Mouse (Mus musculus): Measurements from ENCODE around the gene Pdgfra. TPM values are rescaled to one million over a fixed set of nuclear protein-coding genes. Genes with fewer than 3 reads are reported as not detected.
A peak's percentile ranks its signal among the peaks of the same experiment; 100 is the strongest.

Gene Pdgfra
- total and polyA plus RNA-seq, 2 experiments from 2014 or later, result 21.9 to 60.2 TPM

DNA sequence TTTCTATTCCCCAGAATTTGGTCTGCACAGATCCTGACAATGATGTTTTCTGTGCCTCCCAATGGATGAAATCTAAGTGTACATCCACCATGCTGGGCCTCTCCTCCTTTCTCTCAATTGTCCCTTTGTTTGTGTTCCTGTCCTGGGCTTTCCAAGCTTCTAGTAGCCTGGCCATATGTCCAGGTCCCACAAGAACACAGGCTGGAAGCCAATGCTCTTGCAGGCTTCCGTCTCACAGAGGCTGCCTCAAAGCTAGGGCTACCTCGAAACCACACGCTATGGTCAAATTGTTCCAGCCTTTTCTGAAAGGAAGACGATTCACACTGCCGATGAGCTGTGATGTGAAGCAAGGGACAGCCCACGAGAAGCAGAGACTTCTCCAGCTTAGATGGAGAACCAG lies 9.5 kb downstream of the Pdgfra start:
- Histone ChIP-seq H3K4me3 (ENCODE audit: low read length) (no peak overlapping the region), H3K4me1 (ENCODE audit: insufficient read depth, low read length) (no peaks in the 10 kb centered on the region), H3K27ac (no peak overlapping the region), H3K36me3 (ENCODE audit: insufficient read depth, low read length) (no peaks in the 10 kb centered on the region), H3K27me3 (ENCODE audit: insufficient read depth, low read length) (no peaks in the 10 kb centered on the region), H3K4me2 (ENCODE audit: low read depth, low read length) (no peak overlapping the region), H3K9ac (replicated peaks; ENCODE audit: low read length) (no peak overlapping the region), H3K9me3 (ENCODE audit: low read length) (no peaks in the 10 kb centered on the region)
- no peak for TF ChIP-seq CTCF (IDR thresholded peaks at IDR 0.05; ENCODE audit: low read depth)
- 77% methylated on average over 6 of the region's 6 CpGs for WGBS
- ATAC-seq, result no peak
- no peak for DNase-seq (ENCODE audit: low spot score)

DNA sequence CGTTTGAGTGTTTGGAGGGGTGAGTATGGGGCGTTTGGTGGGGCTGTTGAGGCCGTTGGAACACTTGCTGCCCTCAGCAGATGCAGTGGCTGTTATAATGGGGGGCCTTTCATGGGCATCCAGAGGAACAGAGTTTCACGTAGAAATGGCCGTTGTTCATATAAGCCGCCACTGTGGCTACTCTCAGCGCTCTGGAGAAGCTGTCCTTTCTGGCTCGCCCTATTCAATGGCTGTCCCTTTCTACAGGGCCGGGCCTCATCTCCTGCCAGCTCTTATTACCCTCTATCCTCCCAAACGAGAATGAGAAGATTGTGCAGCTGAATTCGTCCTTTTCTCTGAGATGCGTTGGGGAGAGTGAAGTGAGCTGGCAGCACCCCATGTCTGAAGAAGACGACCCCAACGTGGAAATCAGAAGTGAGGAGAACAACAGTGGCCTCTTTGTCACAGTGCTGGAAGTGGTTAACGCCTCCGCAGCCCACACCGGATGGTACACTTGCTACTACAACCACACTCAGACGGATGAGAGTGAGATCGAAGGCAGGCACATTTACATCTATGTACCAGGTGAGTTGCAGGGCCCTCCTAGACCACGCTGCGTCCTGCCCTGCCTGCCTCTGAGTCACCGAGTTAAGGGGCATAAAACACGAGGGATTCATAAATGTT lies 11.3 kb downstream of the Pdgfra start:
- Histone ChIP-seq H3K36me3 (ENCODE audit: insufficient read depth, low read length) (no peaks in the 10 kb centered on the region), H3K27ac (no peak overlapping the region), H3K4me1 (ENCODE audit: insufficient read depth, low read length) (no peaks in the 10 kb centered on the region), H3K27me3 (ENCODE audit: insufficient read depth, low read length) (no peaks in the 10 kb centered on the region), H3K4me2 (ENCODE audit: low read depth, low read length) (no peak overlapping the region), H3K9me3 (ENCODE audit: low read length) (no peaks in the 10 kb centered on the region), H3K9ac (replicated peaks; ENCODE audit: low read length) (no peak overlapping the region), H3K4me3 (ENCODE audit: low read length) (no peak overlapping the region)
- no peak for DNase-seq (ENCODE audit: low spot score)
- no peak for TF ChIP-seq CTCF (IDR thresholded peaks at IDR 0.05; ENCODE audit: low read depth)
- ATAC-seq, result peak; percentile 69; the same call in 1 of the 2 replicates
- 74% methylated on average over 23 of the region's 23 CpGs for WGBS

DNA sequence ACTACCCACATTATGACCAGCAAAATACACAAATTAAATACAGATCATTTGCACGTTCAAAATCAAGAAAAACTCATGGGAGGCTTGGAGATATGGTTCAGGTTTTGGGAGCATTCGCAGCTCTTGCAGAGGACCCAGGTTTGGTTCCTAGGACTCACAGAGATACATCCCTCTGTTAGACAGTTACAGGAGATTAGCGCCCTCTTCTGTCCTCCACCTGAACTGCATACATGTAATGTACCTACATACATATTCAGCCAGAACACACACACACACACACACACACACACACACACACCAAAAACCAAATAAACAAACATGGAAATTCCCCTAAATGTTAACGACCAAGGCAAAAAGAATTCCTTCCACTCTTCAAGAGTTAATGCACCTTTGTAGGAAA lies 12.6 kb downstream of the Pdgfra start:
- no peaks in the 10 kb centered on the region for H3K27me3 ChIP-seq (ENCODE audit: insufficient read depth, low read length)
- no peaks in the 10 kb centered on the region for H3K4me1 ChIP-seq (ENCODE audit: insufficient read depth, low read length)
- H3K9ac ChIP-seq (replicated peaks; ENCODE audit: low read length), result no peak overlapping the region
- H3K36me3 ChIP-seq (ENCODE audit: insufficient read depth, low read length), result no peaks in the 10 kb centered on the region
- H3K9me3 ChIP-seq (ENCODE audit: low read length), result no peaks in the 10 kb centered on the region
- no peak for ATAC-seq
- H3K4me3 ChIP-seq (ENCODE audit: low read length), result no peak overlapping the region
- no peak for DNase-seq (ENCODE audit: low spot score)
- no peak overlapping the region for H3K4me2 ChIP-seq (ENCODE audit: low read depth, low read length)
- 83% methylated on average over 4 of the region's 4 CpGs for WGBS
- peak; percentile 39 for TF ChIP-seq CTCF (IDR thresholded peaks at IDR 0.05; ENCODE audit: low read depth)
- H3K27ac ChIP-seq, result no peak overlapping the region

DNA sequence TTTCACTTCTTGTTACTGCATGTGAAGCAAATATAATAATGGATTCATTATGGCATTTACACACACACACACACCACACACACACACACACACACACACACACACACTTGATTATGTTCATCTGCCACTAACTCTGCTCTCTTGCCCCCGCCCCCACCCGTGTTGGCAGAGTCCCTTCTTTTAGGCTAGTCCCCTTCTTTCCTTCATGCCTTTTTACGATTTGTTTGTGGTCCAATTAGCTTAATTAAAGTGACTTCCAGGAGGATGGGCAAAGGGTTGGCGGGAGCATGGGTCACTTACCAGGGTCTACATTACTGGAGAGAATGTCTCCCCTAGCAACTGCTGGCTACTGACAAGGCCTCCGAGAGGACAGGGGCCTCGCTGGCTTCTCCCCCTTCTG lies 17.7 kb downstream of the Pdgfra start:
- Histone ChIP-seq H3K27me3 (ENCODE audit: insufficient read depth, low read length) (no peaks in the 10 kb centered on the region), H3K9ac (replicated peaks; ENCODE audit: low read length) (no peak overlapping the region), H3K4me2 (ENCODE audit: low read depth, low read length) (no peak overlapping the region), H3K4me3 (ENCODE audit: low read length) (no peak overlapping the region), H3K9me3 (ENCODE audit: low read length) (no peaks in the 10 kb centered on the region), H3K27ac (no peak overlapping the region), H3K36me3 (ENCODE audit: insufficient read depth, low read length) (no peaks in the 10 kb centered on the region), H3K4me1 (ENCODE audit: insufficient read depth, low read length) (no peaks in the 10 kb centered on the region)
- WGBS, result 35% methylated on average over 6 of the region's 6 CpGs
- TF ChIP-seq CTCF (IDR thresholded peaks at IDR 0.05; ENCODE audit: low read depth), result no peak
- no peak for DNase-seq (ENCODE audit: low spot score)
- no peak for ATAC-seq

DNA sequence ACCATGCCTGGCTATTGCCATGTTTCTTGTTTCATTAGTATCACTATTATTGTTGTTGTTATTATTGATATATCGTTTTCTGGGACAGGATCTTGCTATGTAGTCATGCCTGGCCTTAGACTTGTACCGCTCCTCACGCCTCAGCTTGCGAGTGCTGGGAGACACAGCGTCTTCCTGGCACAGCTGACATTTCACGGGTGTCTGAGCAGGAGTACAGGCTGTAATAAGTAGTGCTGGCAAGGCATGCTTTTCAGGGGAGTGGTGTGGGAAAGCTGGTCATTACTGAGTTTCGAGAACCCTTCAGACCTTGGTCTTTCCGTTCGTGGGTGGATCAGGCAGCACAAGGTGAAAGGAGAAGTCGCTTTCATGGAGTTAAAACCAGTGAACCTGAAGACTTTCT lies 19.8 kb downstream of the Pdgfra start:
- no peak for TF ChIP-seq CTCF (IDR thresholded peaks at IDR 0.05; ENCODE audit: low read depth)
- H3K9me3 ChIP-seq (ENCODE audit: low read length), result no peaks in the 10 kb centered on the region

DNA sequence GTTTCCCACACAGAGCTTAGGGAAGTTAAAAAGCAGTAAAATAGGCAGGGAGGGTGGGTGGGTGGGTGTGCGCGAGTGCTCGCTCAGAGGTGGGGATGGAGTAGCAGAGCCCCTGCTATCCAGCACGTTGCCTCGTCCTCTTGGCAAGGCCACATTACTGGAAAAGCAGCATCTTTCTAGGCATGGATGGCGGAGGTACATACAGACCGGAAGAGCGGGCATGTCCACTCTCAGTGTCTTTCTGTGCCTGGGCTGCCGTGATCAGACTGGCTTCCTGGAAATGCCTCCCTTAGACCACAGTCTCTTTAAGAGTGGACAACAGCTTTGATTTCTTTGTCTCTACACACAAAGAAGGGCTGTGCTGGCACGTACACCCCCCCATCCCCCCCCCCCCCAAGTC lies 27.2 kb downstream of the Pdgfra start:
- ATAC-seq, result peak; percentile 53; the same call in 1 of the 2 replicates

More for the DNA sequence above, 19.8 kb downstream of the Pdgfra start:
- ATAC-seq (peak; percentile 70), DNase-seq (ENCODE audit: low spot score) (peak; percentile 69)
- Histone ChIP-seq H3K27me3 (ENCODE audit: insufficient read depth, low read length) (no peaks in the 10 kb centered on the region), H3K4me3 (ENCODE audit: low read length) (no peak overlapping the region), H3K9ac (replicated peaks; ENCODE audit: low read length) (no peak overlapping the region), H3K27ac (no peak overlapping the region), H3K36me3 (ENCODE audit: insufficient read depth, low read length) (no peaks in the 10 kb centered on the region), H3K4me1 (ENCODE audit: insufficient read depth, low read length) (no peaks in the 10 kb centered on the region), H3K4me2 (ENCODE audit: low read depth, low read length) (no peak overlapping the region)
- WGBS, result 57% methylated on average over 10 of the region's 10 CpGs

DNA sequence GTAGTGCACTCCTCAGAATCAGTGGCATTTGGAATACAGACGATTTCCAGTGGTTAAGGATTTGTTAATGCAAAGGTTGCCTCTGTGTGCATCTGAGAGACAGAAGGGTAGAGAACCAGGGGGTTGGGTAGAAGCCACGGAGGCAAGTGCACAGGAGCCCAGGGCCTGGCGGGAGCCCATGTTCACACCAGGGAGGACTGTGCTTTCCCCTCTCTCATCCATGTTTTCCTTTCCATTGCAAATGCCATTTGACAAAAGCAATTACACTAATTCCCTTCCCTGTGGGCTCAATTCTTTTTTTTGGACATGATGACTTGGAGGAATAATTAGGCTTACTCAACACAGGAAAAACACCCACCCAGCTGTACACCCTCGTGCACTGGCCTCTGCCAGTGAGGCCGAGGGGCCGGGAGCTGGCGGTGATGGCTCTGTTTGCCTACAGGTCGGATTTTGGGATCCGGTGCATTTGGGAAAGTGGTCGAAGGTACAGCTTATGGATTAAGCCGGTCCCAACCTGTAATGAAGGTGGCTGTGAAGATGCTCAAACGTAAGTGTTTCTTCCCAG lies 27.7 kb downstream of the Pdgfra start:
- Histone ChIP-seq H3K4me1 (ENCODE audit: insufficient read depth, low read length) (no peaks in the 10 kb centered on the region; the same call in 1 of the 2 replicates), H3K36me3 (ENCODE audit: insufficient read depth, low read length) (no peaks in the 10 kb centered on the region), H3K4me2 (ENCODE audit: low read depth, low read length) (no peak overlapping the region), H3K9me3 (ENCODE audit: low read length) (no peaks in the 10 kb centered on the region), H3K9ac (replicated peaks; ENCODE audit: low read length) (no peak overlapping the region), H3K4me3 (ENCODE audit: low read length) (no peak overlapping the region), H3K27ac (peak overlapping the region; percentile 66), H3K27me3 (ENCODE audit: insufficient read depth, low read length) (no peaks in the 10 kb centered on the region)
- no peak for TF ChIP-seq CTCF (IDR thresholded peaks at IDR 0.05; ENCODE audit: low read depth)
- WGBS, result 53% methylated on average over 12 of the region's 12 CpGs
- DNase-seq (ENCODE audit: low spot score) (peak; percentile 77), ATAC-seq (peak; percentile 77)

More for the DNA sequence above, 27.2 kb downstream of the Pdgfra start:
- Histone ChIP-seq H3K36me3 (ENCODE audit: insufficient read depth, low read length) (no peaks in the 10 kb centered on the region), H3K4me2 (ENCODE audit: low read depth, low read length) (no peak overlapping the region), H3K27ac (peak overlapping the region; percentile 66), H3K9me3 (ENCODE audit: low read length) (no peaks in the 10 kb centered on the region), H3K27me3 (ENCODE audit: insufficient read depth, low read length) (no peaks in the 10 kb centered on the region), H3K4me1 (ENCODE audit: insufficient read depth, low read length) (no peaks in the 10 kb centered on the region; the same call in 1 of the 2 replicates), H3K9ac (replicated peaks; ENCODE audit: low read length) (no peak overlapping the region), H3K4me3 (ENCODE audit: low read length) (no peak overlapping the region)
- TF ChIP-seq CTCF (IDR thresholded peaks at IDR 0.05; ENCODE audit: low read depth), result no peak
- 66% methylated on average over 10 of the region's 10 CpGs for WGBS
- no peak for DNase-seq (ENCODE audit: low spot score)
